In genomic region chr11:121082857-121083500, GRCm38 (mm10) we compare ENCODE assay signal across 11 mouse cellular contexts. TPM values are rescaled to one million over a fixed set of nuclear protein-coding genes. Genes with fewer than 3 reads are reported as not detected.
DNase-seq lines count a peak whose midpoint lies in the region; TF ChIP-seq lines count a peak whose summit lies in the region.
"Had no signal": no experiment of that assay in that cellular context is flagged by ENCODE, and none has a peak within 500 bp of the region (broad histone marks: within the 10 kb centered on the region; RNA-seq: fewer than 3 reads in every experiment).

No protein-coding gene starts in this region.

- H3K4me1 ChIP-seq in testis, adult 2 months (ENCODE audit: control insufficient read depth, insufficient read depth, low read length) = no peaks in the 10 kb centered on the region
- H3K4me1 ChIP-seq: embryonic facial prominence, embryonic 12.5 days had no signal

- no peak for TF ChIP-seq POLR2A in testis, adult 2 months (IDR thresholded peaks at IDR 0.05; ENCODE audit: control insufficient read depth, low read depth, low read length)

- H3K27me3 ChIP-seq in testis, adult 2 months (ENCODE audit: control insufficient read depth, insufficient read depth, low read length) = no peaks in the 10 kb centered on the region
- H3K27me3 ChIP-seq: embryonic facial prominence, embryonic 12.5 days had no signal

- no peak overlapping the region for H3K4me3 ChIP-seq in testis, adult 2 months (ENCODE audit: control insufficient read depth, low read depth, low read length)
- H3K4me3 ChIP-seq: embryonic facial prominence, embryonic 12.5 days had no signal

- TF ChIP-seq CTCF in testis, adult 2 months (IDR thresholded peaks at IDR 0.05; ENCODE audit: control insufficient read depth, insufficient read depth, insufficient replicate concordance, low read depth, low read length) = no peak

- DNase-seq in testis, postnatal 10 days (ENCODE audit: low spot score) = no peak
- peak; percentile 31 to 42 for DNase-seq in heart, postnatal 36 days
- DNase-seq in monocyte, adult 2 months (ENCODE audit: low read depth in 1 of 2, low spot score in 2 of 2) = peak; percentile 20 to 33
- no peak for DNase-seq in embryo, embryonic 10.5 days (ENCODE audit: low spot score)
- no peak for DNase-seq in embryo, embryonic 9.5 days (ENCODE audit: extremely low spot score)
- no peak for DNase-seq in embryo, embryonic 11 days
- no peak for DNase-seq in left cerebral cortex, postnatal 25 days (ENCODE audit: low spot score in 2 of 2)

- peak overlapping the region; percentile 76 for H3K27ac ChIP-seq in testis, adult 2 months (ENCODE audit: control insufficient read depth, insufficient read depth, low read depth, low read length)
- H3K27ac ChIP-seq: embryonic facial prominence, embryonic 12.5 days had no signal

- H3K36me3 ChIP-seq in testis, adult 2 months (ENCODE audit: control insufficient read depth, insufficient read depth, low read length) = no peaks in the 10 kb centered on the region
- H3K36me3 ChIP-seq: embryonic facial prominence, embryonic 12.5 days had no signal

- intact Hi-C loops in heart, postnatal 36 days (cut with DNase I) = no loop called here
- intact Hi-C loops in left cerebral cortex, postnatal 25 days (cut with DNase I) = no loop called here

RNA-seq across cellular contexts. Expression of gene Sectm1a, which starts 2.0 kb away (rescaled TPM):
- 8.9 and 9.0 TPM in 2 replicates for polyA plus RNA-seq in testis, adult 2 months (2012; rRNA removed)
- total RNA-seq in heart, postnatal 36 days (2021) = not detected
- not detected for total RNA-seq in left cerebral cortex, postnatal 25 days (2021)
- polyA plus RNA-seq: embryonic facial prominence, embryonic 12.5 days; neural tube, embryonic 11.5 days had no signal

RNA-seq across cellular contexts. Expression of gene Sectm1b, which starts 19.6 kb away (rescaled TPM):
- polyA plus RNA-seq in testis, adult 2 months (2012; rRNA removed) = not detected in 2 replicates
- not detected for total RNA-seq in heart, postnatal 36 days (2021)
- not detected for total RNA-seq in left cerebral cortex, postnatal 25 days (2021)
- polyA plus RNA-seq: embryonic facial prominence, embryonic 12.5 days; neural tube, embryonic 11.5 days had no signal

RNA-seq across cellular contexts. Expression of gene Tex19.2, which starts 35.5 kb away (rescaled TPM):
- 23.9 and 27.6 TPM in 2 replicates for polyA plus RNA-seq in testis, adult 2 months (2012; rRNA removed)
- not detected for total RNA-seq in heart, postnatal 36 days (2021)
- total RNA-seq in left cerebral cortex, postnatal 25 days (2021) = not detected
- polyA plus RNA-seq: heart, postnatal 0 days; neural tube, embryonic 11.5 days had no signal

RNA-seq across cellular contexts. Expression of gene Cd7, which starts 43.8 kb away (rescaled TPM):
- 0.71 and 0.95 TPM in 2 replicates for polyA plus RNA-seq in testis, adult 2 months (2012; rRNA removed)
- under 1 TPM; 0.38 to 0.61 TPM for total RNA-seq in heart, postnatal 36 days (2021)
- total RNA-seq in left cerebral cortex, postnatal 25 days (2021) = 1 to 10 TPM; 1.6 to 1.7 TPM
- polyA plus RNA-seq: heart, postnatal 0 days; neural tube, embryonic 11.5 days had no signal

Comparison
In these comparisons a context has a peak if more than half of its experiments do, and no peak if none do; other contexts are left out.
1. DNase-seq: peak in heart, postnatal 36 days (2 of 2) and monocyte, adult 2 months (2 of 2); none in testis, postnatal 10 days (single experiment), embryo, embryonic 10.5 days (single experiment), embryo, embryonic 9.5 days (single experiment), embryo, embryonic 11 days (single experiment) and left cerebral cortex, postnatal 25 days (0 of 2).